Mouse (Mus musculus) heart, embryonic 12.5 days (tissue): Measurements from ENCODE around the gene Pck2. TPM values are rescaled to one million over a fixed set of nuclear protein-coding genes. Genes with fewer than 3 reads are reported as not detected.

Experiments
- ATAC-seq: fragments of 200-750 bp; cut with Nextera tagmentation; 2 replicates; pipeline ENCODE4 v1.8.0; 2017; ENCODE audit warnings: moderate TSS enrichment, moderate library complexity; ENCODE audit not compliant: insufficient number of reproducible peaks, low FRiP score
- H3K27ac ChIP-seq: fragments of 300-500 bp; sonication (generic); 2 replicates; pipeline ENCODE4 v1.5.1; 2016; ENCODE audit warnings: mild to moderate bottlenecking, moderate library complexity; ENCODE audit not compliant: poor library complexity, severe bottlenecking
- H3K27me3 ChIP-seq: fragments of 300-500 bp; sonication (generic); replicated peaks from 2 replicates; pipeline ENCODE4 v1.6.1; 2016; ENCODE audit warnings: mild to moderate bottlenecking, moderate library complexity
- H3K36me3 ChIP-seq: fragments of 300-500 bp; sonication (generic); 2 replicates; pipeline ENCODE4 v1.6.1; 2016; ENCODE audit warnings: mild to moderate bottlenecking, moderate library complexity
- H3K4me1 ChIP-seq: fragments of 300-500 bp; sonication (generic); replicated peaks from 2 replicates; pipeline ENCODE4 v1.6.1; 2016; ENCODE audit warnings: mild to moderate bottlenecking
- H3K4me2 ChIP-seq: fragments of 300-500 bp; sonication (generic); 2 replicates; pipeline ENCODE4 v1.6.1; 2016; ENCODE audit warnings: mild to moderate bottlenecking, moderate library complexity
- H3K4me3 ChIP-seq: fragments of 300-500 bp; sonication (generic); 2 replicates; pipeline ENCODE4 v1.5.1; 2016; ENCODE audit warnings: mild to moderate bottlenecking
- H3K9ac ChIP-seq: fragments of 300-500 bp; sonication (generic); 2 replicates; pipeline ENCODE4 v1.6.1; 2016; ENCODE audit warnings: mild to moderate bottlenecking, moderate library complexity
- H3K9me3 ChIP-seq: fragments of 300-500 bp; sonication (generic); replicated peaks from 2 replicates; pipeline ENCODE4 v1.6.1; 2016; ENCODE audit warnings: mild to moderate bottlenecking, moderate library complexity
- WGBS: fragments of 180-500 bp; shearing (Covaris S2); methylation state at CpG from one replicate; pipeline ENCODE4 v1.1.7; 2016; 5-methylcytosine and 5-hydroxymethylcytosine counted together
- polyA plus RNA-seq: library from polyadenylated mRNA; unstranded; fragments of >200 nt; fragmentation: Nextera tagmentation; extraction: Ambion mirVana; gene quantifications from 2 replicates; pipeline ENCODE4 v1.2.1, GENCODE M21; 2016

The Pck2 gene
- polyA plus RNA-seq, 1 experiment from 2014 or later: 38.8 TPM

DNA sequence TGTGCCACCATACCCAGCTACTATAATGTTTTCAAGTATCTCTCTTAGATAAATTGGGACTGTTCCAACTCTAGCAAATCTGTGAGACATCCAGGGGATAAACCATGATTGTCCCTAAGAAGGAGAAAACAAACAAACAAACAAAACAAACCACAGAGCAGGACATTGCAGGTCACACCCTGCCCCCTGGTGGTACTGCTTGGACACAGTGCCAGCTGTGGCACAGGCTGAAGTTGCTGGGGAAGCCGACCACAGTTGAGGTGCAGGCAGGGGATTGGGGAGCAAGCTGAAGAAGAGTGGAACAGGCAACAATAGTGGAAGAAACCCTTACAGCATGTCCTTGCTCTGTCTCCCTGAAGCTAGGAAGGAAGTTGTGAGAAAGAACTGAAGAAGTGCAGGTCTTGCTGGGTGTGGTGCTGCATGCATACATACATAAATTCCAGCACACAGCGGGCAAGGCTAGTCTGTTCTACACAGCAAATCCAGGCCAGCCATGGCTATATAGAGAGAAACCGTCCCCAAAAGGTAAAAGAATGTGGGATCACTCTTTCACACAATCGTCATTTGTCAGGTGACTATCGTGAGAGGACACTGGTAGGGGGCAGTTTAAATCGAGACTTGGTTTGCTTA is 3.8 kb upstream of the Pck2 start:
- Histone ChIP-seq H3K4me3 (no peak overlapping the region), H3K27ac (no peak overlapping the region), H3K4me2 (no peak overlapping the region), H3K9ac (no peak overlapping the region), H3K4me1 (peaks cover 11% of the 10 kb centered on the region), H3K36me3 (no peaks in the 10 kb centered on the region), H3K27me3 (no peaks in the 10 kb centered on the region), H3K9me3 (no peaks in the 10 kb centered on the region)
- 36% methylated on average over 6 of the region's 6 CpGs for WGBS
- no peak for ATAC-seq

- Histone ChIP-seq H3K9ac (peak overlapping the region; percentile 77), H3K36me3 (peaks cover 35% of the 10 kb centered on the region), H3K27ac (peak overlapping the region; percentile 88), H3K27me3 (no peaks in the 10 kb centered on the region), H3K4me1 (peaks cover 17% of the 10 kb centered on the region), H3K9me3 (no peaks in the 10 kb centered on the region), H3K4me3 (peak overlapping the region; percentile 68), H3K4me2 (peak overlapping the region; percentile 84)
- 4% methylated on average over 10 of the region's 10 CpGs for WGBS
- peak; percentile 63 for ATAC-seq
Observed at GRCm38 (mm10) chr14:55540787-55541321, 788 bp downstream of the Pck2 start.

- 93% methylated on average over 12 of the region's 12 CpGs for WGBS
- H3K36me3 ChIP-seq: peaks cover 48% of the 10 kb centered on the region
- ATAC-seq: no peak
Observed at GRCm38 (mm10) chr14:55542268-55542667, 2.2 kb downstream of the Pck2 start.

GRCm38 (mm10) chr14:55544334-55544733 is 4.3 kb downstream of the Pck2 start:
- H3K4me2 ChIP-seq: no peak overlapping the region
- H3K27ac ChIP-seq: no peak overlapping the region
- H3K9me3 ChIP-seq: no peaks in the 10 kb centered on the region
- H3K27me3 ChIP-seq: no peaks in the 10 kb centered on the region
- H3K36me3 ChIP-seq: peaks cover 68% of the 10 kb centered on the region
- H3K4me1 ChIP-seq: peaks cover 17% of the 10 kb centered on the region
- 83% methylated on average over 9 of the region's 9 CpGs for WGBS
- H3K4me3 ChIP-seq: no peak overlapping the region
- no peak for ATAC-seq
- no peak overlapping the region for H3K9ac ChIP-seq

More at GRCm38 (mm10) chr14:55542268-55542667, 2.2 kb downstream of the Pck2 start:
- Histone ChIP-seq H3K27me3 (no peaks in the 10 kb centered on the region), H3K4me3 (no peak overlapping the region), H3K4me2 (no peak overlapping the region), H3K4me1 (peaks cover 17% of the 10 kb centered on the region), H3K9me3 (no peaks in the 10 kb centered on the region), H3K27ac (no peak overlapping the region), H3K9ac (no peak overlapping the region)

- ATAC-seq: no peak
- H3K36me3 ChIP-seq: peaks cover 49% of the 10 kb centered on the region
Observed at GRCm38 (mm10) chr14:55550191-55550590, 10.1 kb downstream of the Pck2 start.

DNA sequence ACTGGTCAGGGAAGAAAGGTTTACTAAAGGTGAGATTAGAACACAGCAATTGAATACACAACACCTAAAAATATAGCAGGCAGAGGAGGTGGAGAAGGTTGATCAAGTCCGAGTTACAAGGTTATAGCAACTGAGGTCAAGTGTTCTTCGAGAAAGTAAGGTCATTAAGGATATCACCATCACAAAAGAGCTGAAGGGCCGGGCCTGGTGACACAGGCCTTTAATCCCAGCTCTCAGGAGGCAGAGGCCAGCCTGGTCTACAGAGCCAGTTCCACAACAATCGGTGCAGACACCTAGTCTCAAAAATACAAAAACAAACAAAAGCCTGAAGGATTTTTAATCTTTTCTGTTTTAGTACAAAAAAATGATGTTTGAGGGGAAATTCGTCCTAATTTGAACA is 11.3 kb downstream of the Pck2 start:
- no peak overlapping the region for H3K9ac ChIP-seq
- H3K27ac ChIP-seq: no peak overlapping the region
- H3K36me3 ChIP-seq: peaks cover 38% of the 10 kb centered on the region
- no peaks in the 10 kb centered on the region for H3K4me1 ChIP-seq
- no peak overlapping the region for H3K4me3 ChIP-seq
- ATAC-seq: no peak
- no peak overlapping the region for H3K4me2 ChIP-seq
- no peaks in the 10 kb centered on the region for H3K9me3 ChIP-seq
- H3K27me3 ChIP-seq: no peaks in the 10 kb centered on the region
- WGBS: 66% methylated on average over 5 of the region's 5 CpGs

More at GRCm38 (mm10) chr14:55550191-55550590, 10.1 kb downstream of the Pck2 start:
- no peak overlapping the region for H3K27ac ChIP-seq
- H3K9ac ChIP-seq: no peak overlapping the region
- WGBS: 84% methylated on average over 6 of the region's 6 CpGs
- no peaks in the 10 kb centered on the region for H3K4me1 ChIP-seq
- H3K9me3 ChIP-seq: no peaks in the 10 kb centered on the region
- H3K4me3 ChIP-seq: no peak overlapping the region
- no peaks in the 10 kb centered on the region for H3K27me3 ChIP-seq
- H3K4me2 ChIP-seq: no peak overlapping the region

DNA sequence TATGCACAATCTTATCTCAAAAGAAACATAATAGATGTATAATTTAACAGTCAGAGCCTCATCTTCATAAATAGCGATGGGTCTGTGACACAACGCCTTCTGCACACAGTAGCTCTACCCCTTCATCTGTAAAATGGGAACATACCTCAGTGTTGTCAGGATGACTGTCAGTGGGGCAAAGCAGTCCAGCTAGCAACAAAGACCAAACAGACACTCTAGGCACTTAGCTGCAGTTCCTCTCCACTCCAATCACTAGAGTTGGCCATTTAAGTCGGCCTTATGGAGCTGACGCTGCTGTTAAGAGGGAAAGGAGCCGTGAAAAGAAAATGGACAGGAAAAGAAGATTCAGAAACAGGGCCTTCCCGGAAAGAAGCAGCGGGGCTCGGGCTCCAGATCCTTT is 11.7 kb downstream of the Pck2 start:
- H3K36me3 ChIP-seq: peaks cover 35% of the 10 kb centered on the region
- H3K27me3 ChIP-seq: no peaks in the 10 kb centered on the region
- no peak for ATAC-seq
- no peaks in the 10 kb centered on the region for H3K9me3 ChIP-seq
- H3K4me2 ChIP-seq: no peak overlapping the region
- WGBS: 89% methylated on average over 8 of the region's 8 CpGs
- no peak overlapping the region for H3K27ac ChIP-seq
- H3K9ac ChIP-seq: no peak overlapping the region
- no peak overlapping the region for H3K4me3 ChIP-seq
- H3K4me1 ChIP-seq: peaks cover 2% of the 10 kb centered on the region; the same call in 1 of the 2 replicates

- no peak for ATAC-seq
- Histone ChIP-seq H3K4me2 (no peak overlapping the region), H3K36me3 (peaks cover 7% of the 10 kb centered on the region), H3K9ac (no peak overlapping the region), H3K4me3 (no peak overlapping the region), H3K9me3 (no peaks in the 10 kb centered on the region), H3K27me3 (no peaks in the 10 kb centered on the region), H3K27ac (no peak overlapping the region), H3K4me1 (peaks cover 6% of the 10 kb centered on the region; the same call in 1 of the 2 replicates)
Observed at GRCm38 (mm10) chr14:55554635-55555034, 14.6 kb downstream of the Pck2 start.

GRCm38 (mm10) chr14:55555788-55556187 is 15.7 kb downstream of the Pck2 start:
- 58% methylated on average over 3 of the region's 3 CpGs for WGBS
- Histone ChIP-seq H3K27me3 (no peaks in the 10 kb centered on the region), H3K9ac (no peak overlapping the region), H3K36me3 (no peaks in the 10 kb centered on the region), H3K9me3 (no peaks in the 10 kb centered on the region), H3K4me2 (no peak overlapping the region), H3K27ac (no peak overlapping the region), H3K4me3 (no peak overlapping the region), H3K4me1 (peaks cover 6% of the 10 kb centered on the region; the same call in 1 of the 2 replicates)
- ATAC-seq: no peak

- H3K4me2 ChIP-seq: no peak overlapping the region
- peaks cover 17% of the 10 kb centered on the region for H3K4me1 ChIP-seq
- no peaks in the 10 kb centered on the region for H3K27me3 ChIP-seq
- H3K27ac ChIP-seq: no peak overlapping the region
- no peaks in the 10 kb centered on the region for H3K9me3 ChIP-seq
- no peaks in the 10 kb centered on the region for H3K36me3 ChIP-seq
- ATAC-seq: no peak
- H3K4me3 ChIP-seq: no peak overlapping the region
- 25% methylated on average over 5 of the region's 5 CpGs for whole genome bisulfite sequencing
- no peak overlapping the region for H3K9ac ChIP-seq
Observed at GRCm38 (mm10) chr14:55557003-55557402, 16.9 kb downstream of the Pck2 start.

DNA sequence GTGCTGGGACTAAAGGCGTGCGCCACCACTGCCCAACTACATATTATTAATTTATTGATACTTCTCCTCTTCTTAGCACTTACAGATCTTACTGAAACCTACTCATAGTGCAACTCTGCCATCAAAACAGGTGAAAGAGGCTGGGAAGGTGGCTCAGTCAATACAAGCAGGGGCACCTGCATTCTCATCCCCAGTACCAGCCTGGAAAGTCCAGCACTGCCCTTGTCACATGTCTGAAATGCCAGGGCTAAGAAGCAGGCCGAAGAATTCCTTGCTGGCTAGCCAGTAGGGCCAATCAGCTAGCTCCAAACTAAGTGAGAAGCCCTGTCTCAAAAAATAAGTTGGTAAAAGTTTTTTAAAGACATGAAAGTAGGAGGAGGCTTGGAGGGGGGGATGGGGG is 17.5 kb downstream of the Pck2 start:
- WGBS: 84% methylated on average over 3 of the region's 3 CpGs
- Histone ChIP-seq H3K27ac (no peak overlapping the region), H3K4me1 (peaks cover 20% of the 10 kb centered on the region), H3K27me3 (no peaks in the 10 kb centered on the region), H3K4me3 (no peak overlapping the region), H3K9ac (no peak overlapping the region), H3K9me3 (no peaks in the 10 kb centered on the region), H3K36me3 (peaks cover under 1% of the 10 kb centered on the region; the same call in 1 of the 2 replicates), H3K4me2 (no peak overlapping the region)
- no peak for ATAC-seq
